Mouse (Mus musculus): Measurements from ENCODE around the gene Ptpa. TPM values are rescaled to one million over a fixed set of nuclear protein-coding genes. Genes with fewer than 3 reads are reported as not detected.

Ptpa gene
- total and polyA plus RNA-seq, 3 experiments: 111 to 194 (median 122) TPM

DNA sequence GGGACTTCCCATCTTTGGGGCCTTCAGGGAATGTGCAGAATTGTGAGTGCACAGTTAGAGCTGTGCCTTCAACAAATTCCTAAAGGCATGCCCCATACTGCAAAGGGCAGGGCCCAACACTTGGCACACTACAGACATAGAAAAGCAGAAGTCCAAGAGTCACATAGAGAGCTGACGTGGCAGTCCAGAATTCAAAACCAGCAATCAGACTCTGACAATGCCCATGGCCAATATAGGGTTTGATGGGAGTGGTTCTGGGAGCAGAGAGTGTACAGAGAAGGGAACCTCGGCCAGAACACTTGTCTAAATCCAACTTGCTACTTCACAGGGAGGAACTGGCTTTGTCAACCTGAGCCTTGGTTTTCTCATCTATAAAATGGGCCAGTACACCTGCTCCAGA, 8.6 kb upstream of the Ptpa start:
- Histone ChIP-seq H3K79me2 (replicated peaks; ENCODE audit: control insufficient read depth, extremely low read depth, insufficient read depth, poor library complexity, severe bottlenecking) (no peaks in the 10 kb centered on the region), H3K4me3 (replicated peaks in 1 of 3; ENCODE audit: low read depth in 2 of 3, low read length in 2 of 3, poor library complexity in 1 of 3) (no peak overlapping the region), H3K4me2 (ENCODE audit: insufficient read depth, low read depth, poor library complexity, severe bottlenecking) (no peak overlapping the region), H3K27ac (ENCODE audit: insufficient read depth, low read depth) (no peak overlapping the region), H3K4me1 (ENCODE audit: control insufficient read depth in 1 of 2, insufficient read depth in 2 of 2) (peaks cover 16 to 33% of the 10 kb centered on the region in 2 experiments), H3K27me3 (replicated peaks) (no peaks in the 10 kb centered on the region), H3K36me3 (replicated peaks in 1 of 2; ENCODE audit: control insufficient read depth in 1 of 2, insufficient read depth in 1 of 2, low read length in 1 of 2) (peaks cover 3 to 28% of the 10 kb centered on the region in 2 experiments), H3K9ac (ENCODE audit: insufficient read depth, low read depth) (no peak overlapping the region), H3K9me3 (replicated peaks; ENCODE audit: low read length) (no peaks in the 10 kb centered on the region)
- in situ Hi-C loops (cut with MboI; ENCODE audit: low pct_ligation_motif_present, low pct_unique_long_range_greater_than_20kb, low sequenced_read_pairs): no loop called here
- dilution Hi-C loops (cut with MboI; ENCODE audit: extremely low pct_ligation_motif_present, extremely low pct_unique_long_range_greater_than_20kb, low sequenced_read_pairs): no loop called here
- no peak for DNase-seq (ENCODE audit: extremely low read depth)
- no peak for TF ChIP-seq GABPA (IDR thresholded peaks at IDR 0.05; ENCODE audit: insufficient replicate concordance, low read depth, low read length)
- no peak for TF ChIP-seq USF1 (IDR thresholded peaks at IDR 0.05; ENCODE audit: low read depth, low read length)
- TF ChIP-seq TCF12 (IDR thresholded peaks at IDR 0.05; ENCODE audit: low read depth, low read length): no peak
- no peak for TF ChIP-seq TBP (conservative IDR thresholded peaks at IDR 0.05; ENCODE audit: low read depth, low read length)
- TF ChIP-seq POLR2AphosphoS2 (IDR thresholded peaks at IDR 0.05; ENCODE audit: low read depth, low read length): no peak
- TF ChIP-seq NELFE (IDR thresholded peaks at IDR 0.05; ENCODE audit: low read depth, low read length): no peak
- no peak for TF ChIP-seq MAFK (IDR thresholded peaks at IDR 0.05; ENCODE audit: insufficient replicate concordance, low read length)
- TF ChIP-seq E2F4 (IDR thresholded peaks at IDR 0.05; ENCODE audit: insufficient replicate concordance, low read depth, low read length): no peak
- no peak for TF ChIP-seq PAX5 (IDR thresholded peaks at IDR 0.05; ENCODE audit: low read length)
- TF ChIP-seq MEF2A (IDR thresholded peaks at IDR 0.05; ENCODE audit: borderline replicate concordance, low read depth, low read length): no peak

DNA sequence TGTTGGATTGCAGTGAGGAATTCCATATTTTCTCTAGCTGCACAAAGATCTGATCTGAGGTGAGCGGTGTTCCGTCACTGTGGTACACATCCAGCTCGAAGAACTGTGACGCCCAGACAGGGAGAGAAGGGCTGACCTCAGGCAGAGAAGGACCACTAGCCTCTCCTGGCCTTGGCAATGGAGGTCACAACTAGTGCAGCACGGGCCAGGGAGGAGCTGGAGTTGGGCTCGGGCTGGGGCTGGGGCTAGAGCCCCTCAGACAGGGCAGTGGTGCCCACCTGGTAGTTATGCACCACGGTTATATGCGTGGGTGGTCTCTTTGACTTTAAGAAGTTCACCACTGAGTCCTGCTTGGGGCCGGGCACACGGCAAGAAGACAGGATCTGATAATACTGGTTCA, 8.1 kb upstream of the Ptpa start:
- DNase-seq (ENCODE audit: extremely low read depth): no peak
- Histone ChIP-seq H3K27ac (ENCODE audit: insufficient read depth, low read depth) (no peak overlapping the region), H3K4me3 (replicated peaks in 1 of 3; ENCODE audit: low read depth in 2 of 3, low read length in 2 of 3, poor library complexity in 1 of 3) (no peak overlapping the region), H3K79me2 (replicated peaks; ENCODE audit: control insufficient read depth, extremely low read depth, insufficient read depth, poor library complexity, severe bottlenecking) (no peaks in the 10 kb centered on the region), H3K27me3 (replicated peaks) (no peaks in the 10 kb centered on the region), H3K4me2 (ENCODE audit: insufficient read depth, low read depth, poor library complexity, severe bottlenecking) (no peak overlapping the region), H3K4me1 (ENCODE audit: control insufficient read depth in 1 of 2, insufficient read depth in 2 of 2) (peaks cover 16 to 33% of the 10 kb centered on the region in 2 experiments), H3K9me3 (replicated peaks; ENCODE audit: low read length) (no peaks in the 10 kb centered on the region), H3K36me3 (replicated peaks in 1 of 2; ENCODE audit: control insufficient read depth in 1 of 2, insufficient read depth in 1 of 2, low read length in 1 of 2) (peaks cover 3 to 23% of the 10 kb centered on the region in 2 experiments), H3K9ac (ENCODE audit: insufficient read depth, low read depth) (no peak overlapping the region)
- dilution Hi-C loops (cut with MboI; ENCODE audit: extremely low pct_ligation_motif_present, extremely low pct_unique_long_range_greater_than_20kb, low sequenced_read_pairs) (no loop called here), in situ Hi-C loops (cut with MboI; ENCODE audit: low pct_ligation_motif_present, low pct_unique_long_range_greater_than_20kb, low sequenced_read_pairs) (no loop called here)
- TF ChIP-seq RAD21 (IDR thresholded peaks at IDR 0.05; ENCODE audit: low read depth, low read length) (no peak), KAT2A (IDR thresholded peaks at IDR 0.05; ENCODE audit: insufficient replicate concordance, low read length) (no peak), ZC3H11A (IDR thresholded peaks at IDR 0.05; ENCODE audit: low read depth, low read length) (no peak), MAZ (IDR thresholded peaks at IDR 0.05; ENCODE audit: low read depth, low read length) (no peak), IRF4 (IDR thresholded peaks at IDR 0.05; ENCODE audit: low read depth, low read length) (no peak), NELFE (IDR thresholded peaks at IDR 0.05; ENCODE audit: low read depth, low read length) (no peak), ZKSCAN1 (IDR thresholded peaks at IDR 0.05; ENCODE audit: borderline replicate concordance, low read depth, low read length) (no peak), POLR2AphosphoS2 (IDR thresholded peaks at IDR 0.05; ENCODE audit: low read depth, low read length) (no peak), ZMIZ1 (IDR thresholded peaks at IDR 0.05; ENCODE audit: low read depth, low read length) (no peak), GABPA (IDR thresholded peaks at IDR 0.05; ENCODE audit: insufficient replicate concordance, low read depth, low read length) (no peak), RCOR1 (conservative IDR thresholded peaks at IDR 0.05; ENCODE audit: low read depth, low read length) (no peak)

Data from CH12.LX (cell line).